Mouse (Mus musculus) spleen, adult 18-20 months (tissue): ENCODE results near the gene Mettl7a2.
A peak's percentile ranks its signal among the peaks of the same experiment; 100 is the strongest.
"Not testable (repeated sequence)": the region's sequence is repeated elsewhere in the genome, so short reads cannot be mapped to it uniquely, and the experiment has no call there.

Experiments used
- DNase-seq, 2 experiments: peaks; one replicate each; pipeline ENCODE4 v3.0.0; 2022; ENCODE audit warnings: mixed read lengths in 2 of 2

The Mettl7a2 gene

DNA sequence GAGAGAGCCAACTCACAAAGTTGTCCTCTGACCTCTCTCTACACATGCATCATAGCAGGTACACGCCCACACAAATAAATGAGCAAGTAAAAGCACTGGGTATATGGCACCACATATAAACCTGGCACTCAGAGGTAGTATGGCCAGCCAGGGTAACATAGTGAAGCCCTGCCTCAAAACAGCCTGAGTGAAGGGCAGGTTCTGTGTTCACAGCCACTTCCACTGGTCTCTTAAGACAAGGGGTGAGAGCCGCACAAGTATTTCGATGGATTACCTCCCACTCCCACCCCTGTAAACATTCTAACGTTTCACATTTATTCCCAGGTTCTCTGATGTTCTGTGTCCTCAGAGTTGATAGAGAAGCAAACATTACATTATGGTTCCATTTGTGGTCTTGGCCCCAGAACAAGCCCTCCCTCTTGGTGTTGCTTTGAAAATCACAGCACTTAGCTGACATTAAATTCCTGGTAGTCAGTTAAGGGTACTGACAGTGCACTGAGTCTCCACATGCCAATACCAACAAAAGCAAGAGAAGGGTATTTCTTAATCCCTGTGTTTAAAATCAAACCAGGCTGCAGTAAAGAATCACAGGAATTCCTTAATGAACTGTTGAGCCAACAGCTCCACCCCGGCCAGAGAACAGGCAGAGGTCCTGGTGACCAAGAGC lies 11.6 kb upstream of the Mettl7a2 start:
- not testable (repeated sequence) for DNase-seq

DNA sequence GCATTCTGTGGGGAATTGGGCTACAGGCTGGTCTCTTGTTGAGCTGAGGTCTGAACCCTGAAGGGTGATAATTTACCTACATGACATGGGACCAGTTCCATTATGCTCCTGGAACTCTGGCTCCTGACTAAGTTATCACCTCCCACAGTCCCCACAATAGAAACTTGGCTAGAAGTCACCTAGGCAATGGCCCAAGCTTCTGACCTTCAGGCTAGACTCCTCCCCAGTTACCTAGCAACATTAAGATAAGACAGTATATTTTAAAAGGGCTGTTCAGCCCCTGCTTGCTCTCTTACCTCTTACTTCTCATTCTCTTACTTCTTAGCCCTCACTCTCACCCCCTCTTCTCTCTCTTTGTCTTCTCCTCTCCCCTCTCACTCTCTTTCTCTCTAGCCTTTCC lies 7.5 kb upstream of the Mettl7a2 start:
- DNase-seq = no peak

DNA sequence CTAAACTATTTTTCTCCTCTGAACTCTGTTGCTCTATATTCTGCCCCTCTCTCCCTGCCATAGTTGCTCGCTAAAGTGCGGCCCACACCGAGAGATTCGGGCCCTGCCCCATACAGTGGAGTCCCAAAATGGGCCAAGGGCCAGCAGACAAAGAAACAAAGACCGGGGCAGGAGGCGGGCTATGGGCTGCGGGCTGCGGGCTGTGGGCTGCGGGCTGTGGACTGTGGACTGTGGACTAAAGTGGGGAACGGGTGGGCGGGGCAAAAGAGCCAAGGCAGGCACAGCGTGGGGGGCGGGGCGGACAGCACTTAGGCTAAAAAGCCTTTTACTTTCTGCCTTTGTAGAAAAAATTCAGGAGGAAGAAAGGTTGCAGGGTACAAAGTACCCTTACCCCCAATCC lies 6.2 kb upstream of the Mettl7a2 start:
- DNase-seq = no peak

DNA sequence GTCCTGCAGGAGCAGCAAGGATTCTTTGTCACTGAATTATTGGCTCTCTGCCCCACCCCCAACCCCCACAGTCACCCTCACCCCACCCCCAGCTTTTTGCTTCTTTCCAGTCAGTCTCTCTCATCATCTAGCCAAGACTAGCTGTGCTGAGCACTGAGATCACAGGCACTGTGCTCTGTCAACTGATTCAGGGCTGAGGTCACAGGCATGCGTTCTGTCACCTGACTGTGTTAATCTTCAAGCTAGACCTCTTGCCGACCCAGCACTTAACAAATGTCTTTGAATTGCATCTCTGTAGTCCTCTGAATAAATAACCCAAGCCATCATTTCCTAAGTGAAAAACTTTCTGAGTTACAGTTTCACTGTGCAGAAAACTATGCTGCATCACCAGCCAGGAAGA lies 3.5 kb upstream of the Mettl7a2 start:
- DNase-seq = no peak

DNA sequence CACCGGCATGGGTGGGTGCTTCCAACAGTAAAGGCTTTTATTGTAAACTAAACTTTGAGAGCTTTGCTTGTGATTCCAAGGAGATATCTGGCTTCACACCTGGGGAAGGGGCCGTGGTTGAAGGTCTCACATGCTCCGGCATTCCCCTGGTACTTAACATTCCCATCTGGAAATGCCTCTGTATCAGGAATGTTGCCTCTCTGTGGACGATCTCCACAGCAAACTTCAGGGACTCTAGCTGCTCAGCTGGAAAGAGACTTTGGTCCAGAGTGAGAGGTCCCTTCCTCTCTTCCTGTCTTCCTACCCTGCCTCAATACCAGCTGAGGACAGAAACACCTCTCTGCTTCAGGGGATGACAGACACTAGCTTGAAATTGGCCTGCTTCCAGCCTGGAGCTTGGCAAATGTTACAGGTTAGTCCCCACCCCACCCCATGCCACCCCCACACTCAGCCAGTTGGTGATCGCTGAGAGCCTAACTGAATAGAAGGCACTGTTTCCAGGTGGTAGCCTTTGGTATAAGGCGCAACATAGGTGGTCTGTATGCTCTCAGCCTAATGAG lies 1.4 kb upstream of the Mettl7a2 start:
- no peak for DNase-seq

DNA sequence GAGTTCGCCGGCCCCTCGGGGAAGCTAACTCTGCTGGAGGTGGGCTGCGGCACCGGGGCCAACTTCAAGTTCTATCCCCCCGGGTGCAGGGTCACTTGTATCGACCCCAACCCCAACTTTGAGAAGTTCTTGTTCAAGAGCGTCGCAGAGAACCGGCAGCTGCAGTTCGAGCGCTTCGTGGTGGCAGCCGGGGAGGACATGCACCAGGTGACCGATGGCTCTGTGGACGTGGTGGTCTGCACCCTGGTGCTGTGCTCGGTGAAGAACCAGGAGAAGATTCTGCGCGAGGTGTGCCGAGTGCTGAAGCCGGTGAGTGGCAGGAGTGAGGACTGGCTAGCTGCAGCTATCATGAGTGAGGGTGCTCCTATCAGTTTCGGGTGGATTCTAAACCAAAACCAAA lies 399 bp downstream of the Mettl7a2 start:
- DNase-seq = not testable (repeated sequence)

DNA sequence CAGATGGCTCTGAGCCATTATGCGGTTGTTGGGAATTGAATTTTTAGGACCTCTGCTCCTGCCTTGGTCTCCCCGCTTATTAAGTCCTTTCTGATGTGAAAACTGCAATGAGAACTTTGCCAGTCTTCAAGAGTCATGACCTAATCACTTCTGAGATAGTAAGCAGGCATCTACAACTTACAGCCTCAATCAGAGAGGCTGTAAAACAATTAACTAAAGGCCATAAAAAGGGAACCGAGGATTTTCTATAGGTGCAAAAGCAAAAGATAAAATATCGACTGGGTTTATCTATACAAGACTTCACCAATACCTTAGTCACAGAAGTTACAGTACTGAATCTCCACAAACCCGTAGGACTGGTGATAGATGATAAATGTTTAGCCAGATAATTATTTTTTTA lies 2.9 kb downstream of the Mettl7a2 start:
- DNase-seq = no peak

DNA sequence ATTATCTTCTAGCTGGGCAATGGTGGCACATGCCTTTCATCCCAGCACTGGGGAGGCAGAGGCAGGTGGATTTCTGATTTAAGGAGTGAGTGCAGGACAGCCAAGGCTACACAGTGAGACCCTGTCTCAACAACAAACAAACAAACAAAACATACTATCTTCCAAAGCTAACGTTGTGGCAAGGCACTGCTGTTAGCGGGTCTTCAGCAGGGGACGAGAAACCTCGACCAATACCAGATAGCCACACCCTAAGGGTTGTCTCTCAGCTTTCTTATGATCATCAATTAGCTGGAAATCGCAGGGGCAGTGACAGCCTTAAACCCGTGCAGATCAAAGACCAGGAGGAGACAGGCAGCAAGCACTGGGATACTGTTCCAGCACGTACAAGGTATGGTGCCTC lies 11.2 kb downstream of the Mettl7a2 start, which contains the start of gene Higd1c:
Gene Higd1c, plus strand, starts transcription at position 301 of the 400 bp plus-strand sequence.
- DNase-seq = no peak

DNA sequence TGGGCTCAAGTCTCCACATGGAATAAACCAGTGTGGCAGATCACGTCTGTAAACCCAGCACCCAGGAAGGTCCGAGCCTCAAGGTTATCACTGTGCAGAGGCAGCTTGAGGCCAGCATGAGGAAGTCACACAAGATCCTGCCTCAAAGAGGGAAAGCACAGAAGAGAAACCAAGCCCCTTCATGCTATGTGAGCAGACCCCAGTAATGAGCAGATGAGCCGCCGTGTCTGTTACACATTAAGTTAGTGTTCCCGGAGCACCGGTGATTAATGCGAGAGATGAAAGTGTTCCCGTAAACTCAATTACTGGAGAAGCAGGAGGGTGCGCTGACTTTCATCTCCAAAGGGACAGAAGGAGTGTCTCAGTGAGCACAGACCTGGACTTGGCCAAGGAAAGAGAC lies 13.0 kb downstream of the Mettl7a2 start:
- not testable (repeated sequence) for DNase-seq

DNA sequence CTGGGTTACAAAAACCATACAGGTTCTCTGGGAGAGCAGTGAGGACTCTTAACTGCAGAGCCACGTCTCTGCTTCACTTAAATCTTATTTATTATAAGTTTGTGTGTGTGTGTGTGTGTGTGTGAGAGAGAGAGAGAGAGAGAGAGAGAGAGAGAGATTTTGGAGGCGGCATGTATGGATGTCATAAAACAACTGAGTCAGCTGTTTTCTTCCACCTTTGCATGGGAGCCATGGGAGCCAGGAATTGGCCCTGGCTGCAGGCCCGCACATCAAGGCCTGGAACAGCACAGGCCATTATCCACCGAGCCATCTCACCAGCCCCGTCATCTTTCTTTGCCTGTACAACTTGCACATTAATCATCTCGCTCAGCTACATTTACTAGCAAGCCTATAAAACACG lies 14.1 kb downstream of the Mettl7a2 start:
- no peak for DNase-seq

DNA sequence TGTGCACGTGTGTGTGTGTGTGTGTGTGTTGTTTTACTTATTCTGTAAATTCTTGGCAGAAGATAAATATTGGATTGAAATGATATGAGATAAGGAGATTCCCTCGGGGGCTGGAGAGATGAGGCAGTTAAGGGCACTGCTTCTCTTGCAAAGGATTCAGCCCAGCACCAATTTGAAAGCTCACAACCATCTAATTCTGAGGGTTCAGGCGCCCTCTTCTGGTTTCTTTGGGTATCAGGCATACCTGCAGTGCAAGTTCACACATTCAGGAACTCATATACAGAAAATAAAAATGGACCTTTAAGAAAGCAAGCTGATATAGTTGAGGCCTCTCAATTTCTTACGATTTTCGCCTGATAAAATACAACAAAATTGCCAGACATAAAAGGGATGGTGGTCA lies 22.1 kb downstream of the Mettl7a2 start:
- peak in 1 of 2 experiments; percentile 26 for DNase-seq

DNA sequence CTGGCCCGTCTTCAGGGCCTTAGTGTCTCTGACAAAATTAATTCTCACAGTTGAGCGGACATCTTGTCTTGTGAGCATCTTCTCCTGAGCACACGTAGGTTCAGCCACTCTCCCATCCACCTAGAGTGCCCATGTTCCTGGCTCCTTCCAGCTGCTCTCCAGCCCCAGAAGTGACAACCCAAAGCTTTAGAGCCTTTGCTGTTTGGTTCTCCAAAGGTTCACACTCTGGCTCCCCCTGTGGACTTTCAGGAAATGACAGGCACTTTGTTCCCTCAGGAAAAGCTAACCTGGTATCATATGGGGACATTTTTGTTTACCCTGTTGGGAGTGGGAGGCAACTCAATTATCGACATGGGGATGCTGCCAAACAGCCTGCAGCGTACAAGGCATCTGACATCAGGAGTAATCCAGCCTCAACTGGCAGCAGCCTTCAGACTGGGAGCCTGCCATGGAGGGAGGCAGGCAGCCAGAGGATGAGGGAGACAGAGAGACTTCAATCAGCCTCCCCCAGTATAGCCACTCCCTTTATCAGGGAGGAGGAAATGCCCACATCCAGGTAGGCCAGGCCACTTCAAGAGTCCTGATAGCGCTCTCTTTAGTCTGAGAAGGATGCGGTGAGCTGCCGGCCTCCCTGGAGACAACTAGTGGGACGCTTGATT lies 25.0 kb downstream of the Mettl7a2 start:
- not testable (repeated sequence) for DNase-seq

DNA sequence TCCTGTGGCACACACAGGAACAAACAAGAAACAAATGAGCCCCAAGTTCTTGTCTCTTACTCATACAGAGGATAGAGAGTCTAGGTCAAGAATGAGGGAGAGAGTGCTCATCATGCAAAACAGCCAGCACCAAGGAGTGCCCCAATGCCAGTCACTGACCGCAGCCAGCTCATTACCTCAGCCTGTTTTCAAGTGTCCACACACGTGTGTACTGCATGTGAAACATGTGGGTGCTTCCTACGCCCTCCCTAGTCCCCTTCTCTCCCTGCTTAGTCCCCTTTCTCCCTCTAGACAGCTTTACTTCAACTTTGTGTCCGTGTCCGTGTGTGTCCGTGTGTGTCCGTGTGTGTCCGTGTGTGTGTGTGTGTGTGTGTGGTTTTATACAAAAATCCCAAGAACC lies 26.7 kb downstream of the Mettl7a2 start:
- DNase-seq = no peak

DNA sequence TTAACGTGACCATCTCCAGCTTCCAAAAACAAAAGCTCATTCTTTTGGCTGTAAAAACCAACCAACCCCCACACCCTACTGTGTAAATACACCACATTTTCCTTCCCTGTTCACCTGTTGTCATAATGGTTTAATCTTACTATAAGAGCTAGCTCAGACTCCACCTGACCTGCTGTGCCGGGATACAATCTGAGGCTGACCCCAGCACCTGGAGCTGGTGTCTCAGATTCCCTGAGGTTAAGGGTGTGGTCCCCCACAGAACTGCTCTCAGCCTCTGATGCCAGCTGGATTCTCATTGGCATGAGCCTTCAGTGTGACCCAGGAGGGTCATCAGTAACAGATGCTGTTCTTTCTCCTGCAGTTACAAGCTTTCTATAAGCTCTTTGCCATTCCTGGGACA lies 27.1 kb downstream of the Mettl7a2 start:
- DNase-seq = no peak

DNA sequence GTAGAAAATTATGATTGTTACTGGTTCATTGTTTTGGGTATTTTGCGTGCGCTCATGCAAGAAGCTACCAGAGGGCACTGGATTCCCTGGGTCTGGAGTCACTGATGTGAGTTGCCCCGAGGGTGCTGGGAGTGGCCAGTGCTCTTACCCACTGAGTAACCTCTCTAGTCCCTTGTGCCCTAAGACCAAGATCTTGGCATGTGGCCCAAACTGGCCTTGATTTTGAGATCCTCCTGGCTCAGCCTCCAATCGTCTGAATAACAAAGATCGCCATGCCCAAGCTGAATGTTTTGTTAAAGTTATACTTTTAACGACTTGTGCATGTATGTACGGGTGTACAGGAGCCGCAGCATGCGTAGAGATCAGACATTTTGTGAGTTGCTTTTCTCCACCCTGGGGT lies 32.7 kb downstream of the Mettl7a2 start:
- no peak for DNase-seq

DNA sequence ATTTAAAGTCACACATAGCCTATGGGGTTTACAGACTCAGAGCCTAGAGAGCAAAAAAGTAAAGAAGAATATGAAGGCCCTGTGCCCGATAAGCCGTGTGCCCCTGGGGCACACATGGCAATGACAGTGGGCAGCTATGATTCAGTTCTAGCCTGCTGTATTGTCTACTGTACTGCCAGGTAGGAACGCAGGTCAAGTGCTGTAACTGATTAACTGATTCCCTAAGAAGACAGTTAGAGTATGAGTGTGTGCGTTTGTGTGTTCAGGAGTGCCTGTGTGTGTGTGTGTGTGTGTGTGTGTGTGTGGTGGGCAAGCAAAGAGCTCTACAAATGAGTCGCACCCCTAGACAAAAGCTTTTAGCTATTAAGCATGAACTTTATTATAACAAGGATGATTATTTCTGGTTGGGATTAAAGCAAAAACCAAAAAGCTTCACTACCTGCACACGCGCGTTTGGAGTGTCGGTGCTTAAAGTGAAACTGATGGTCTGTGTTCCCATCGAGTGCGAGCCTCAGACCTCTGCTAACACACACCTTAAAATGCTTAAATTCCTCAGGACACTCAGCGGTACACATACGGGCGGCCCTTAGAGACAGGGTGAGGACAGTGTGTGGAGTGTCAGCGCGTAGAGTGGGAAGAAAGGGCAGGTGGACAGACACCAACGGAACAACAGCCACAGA lies 34.7 kb downstream of the Mettl7a2 start:
- DNase-seq = no peak

DNA sequence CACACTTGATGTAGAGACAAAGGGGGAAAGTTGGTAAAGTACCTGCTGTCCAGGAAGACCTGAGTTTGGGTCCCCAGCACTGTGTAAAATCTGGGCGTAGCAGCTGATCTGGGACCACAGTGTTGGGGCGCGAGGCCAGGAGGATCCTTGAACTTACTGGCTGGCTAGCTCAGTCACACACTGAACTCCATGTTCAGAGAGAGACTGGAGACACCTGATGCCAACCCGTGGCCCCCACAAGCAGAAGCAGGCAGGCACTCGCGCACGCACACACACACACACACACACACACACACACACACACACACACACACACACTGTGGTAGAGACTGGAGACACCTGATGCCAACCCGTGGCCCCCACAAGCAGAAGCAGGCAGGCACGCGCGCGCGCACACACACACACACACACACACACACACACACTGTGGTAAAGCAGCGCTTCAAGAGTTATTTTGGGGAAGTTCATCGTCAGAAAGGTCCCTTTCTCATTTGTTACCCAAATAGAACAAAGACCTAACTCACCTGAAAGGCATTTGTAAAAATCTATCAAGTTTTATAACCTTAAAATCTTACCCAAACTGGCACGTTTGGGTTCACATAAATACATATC lies 35.3 kb downstream of the Mettl7a2 start:
- no peak for DNase-seq

DNA sequence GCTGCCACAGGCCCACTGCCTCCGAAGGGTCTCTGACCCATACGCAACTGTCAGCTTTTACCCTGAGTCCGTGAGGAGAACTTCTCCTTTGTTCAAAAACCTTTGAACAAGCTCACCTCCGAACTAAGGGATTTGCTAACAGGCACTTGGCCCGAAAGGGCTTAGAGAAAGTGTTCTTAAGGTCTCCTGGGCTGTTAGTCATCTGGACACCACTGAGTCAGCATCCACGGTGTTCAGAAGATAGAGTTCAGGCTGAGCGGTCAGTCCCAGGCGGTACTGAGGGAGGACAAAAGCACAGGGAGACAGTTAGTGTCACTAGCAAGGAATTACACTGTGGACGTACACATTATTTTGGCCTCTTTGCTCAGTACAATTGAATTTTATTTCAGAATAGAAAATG lies 35.9 kb downstream of the Mettl7a2 start:
- no peak for DNase-seq

DNA sequence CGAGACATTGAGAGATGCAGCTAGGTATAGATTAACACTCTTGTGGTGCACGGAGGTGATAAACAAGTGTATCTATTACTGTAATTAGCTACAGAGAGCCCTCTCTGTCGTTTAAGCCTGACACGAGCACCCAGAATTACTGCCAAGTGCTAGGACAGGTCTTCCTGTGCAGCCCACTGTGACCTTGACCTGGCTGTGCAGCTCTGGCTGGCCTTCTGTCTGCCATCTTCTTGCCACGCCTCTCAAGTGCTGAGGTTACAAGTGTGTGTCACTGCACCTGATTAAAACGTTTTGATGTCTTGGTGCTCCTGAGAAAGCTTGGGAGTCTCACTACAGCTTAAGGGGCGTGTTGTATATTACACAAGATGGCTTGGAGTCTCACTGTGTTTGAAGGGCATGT lies 38.1 kb downstream of the Mettl7a2 start:
- no peak for DNase-seq

DNA sequence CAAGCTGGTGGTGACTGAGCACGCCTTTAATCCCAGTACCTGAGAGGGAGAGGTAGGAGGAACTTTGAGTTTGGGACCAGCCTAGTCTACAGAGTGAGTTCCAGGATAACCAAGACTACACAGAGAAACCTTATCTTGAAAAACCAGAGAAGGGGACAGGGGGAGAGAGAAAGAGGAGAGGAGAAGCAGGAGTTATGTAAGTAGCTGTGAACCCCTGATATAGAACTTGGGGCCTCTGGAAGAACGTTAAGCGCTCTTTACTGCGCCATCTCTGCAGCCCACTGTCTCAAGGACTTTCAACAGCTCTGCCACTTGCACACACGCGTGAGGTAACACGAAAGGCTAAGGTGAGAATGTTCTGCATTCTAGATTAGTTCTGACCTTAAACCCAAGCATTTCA lies 38.6 kb downstream of the Mettl7a2 start:
- DNase-seq = no peak

DNA sequence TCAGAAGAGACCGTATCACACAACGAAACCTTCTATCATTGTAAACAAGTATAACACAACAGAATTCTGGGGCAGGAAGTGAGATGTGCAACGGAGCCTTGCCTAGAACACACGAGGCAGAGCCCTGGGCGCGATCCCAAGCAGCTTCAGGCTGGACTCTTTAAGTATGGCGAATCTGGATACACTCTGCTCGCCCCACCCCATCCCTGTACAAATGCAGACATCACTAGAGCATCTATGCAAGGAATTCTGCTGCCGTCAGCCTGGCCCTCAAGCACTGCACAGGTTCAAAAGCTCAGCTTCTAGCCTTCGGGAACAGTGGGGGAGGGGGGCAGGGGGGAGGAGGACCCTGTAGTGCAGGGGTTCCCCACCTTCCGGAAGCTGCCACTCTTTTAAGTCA lies 40.0 kb downstream of the Mettl7a2 start:
- DNase-seq = no peak

DNA sequence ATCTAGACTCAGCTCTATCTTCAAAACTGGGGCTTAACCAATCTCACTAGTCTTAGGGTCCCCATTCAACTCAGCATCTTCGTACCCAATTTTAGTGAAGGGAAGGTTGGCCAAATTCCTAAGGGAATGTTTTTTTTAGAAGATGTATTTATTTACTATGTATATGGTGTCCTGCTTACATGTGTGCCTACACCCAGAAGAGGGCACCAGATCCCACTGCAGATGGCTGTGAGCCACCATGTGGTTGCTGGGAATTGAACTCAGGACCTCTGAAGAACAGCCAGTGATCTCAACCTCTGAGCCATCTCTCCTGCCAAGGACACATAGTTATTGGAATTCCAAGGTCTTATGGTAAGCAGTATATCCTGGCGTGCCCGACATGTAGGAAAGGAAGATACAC lies 42.6 kb downstream of the Mettl7a2 start:
- no peak for DNase-seq

DNA sequence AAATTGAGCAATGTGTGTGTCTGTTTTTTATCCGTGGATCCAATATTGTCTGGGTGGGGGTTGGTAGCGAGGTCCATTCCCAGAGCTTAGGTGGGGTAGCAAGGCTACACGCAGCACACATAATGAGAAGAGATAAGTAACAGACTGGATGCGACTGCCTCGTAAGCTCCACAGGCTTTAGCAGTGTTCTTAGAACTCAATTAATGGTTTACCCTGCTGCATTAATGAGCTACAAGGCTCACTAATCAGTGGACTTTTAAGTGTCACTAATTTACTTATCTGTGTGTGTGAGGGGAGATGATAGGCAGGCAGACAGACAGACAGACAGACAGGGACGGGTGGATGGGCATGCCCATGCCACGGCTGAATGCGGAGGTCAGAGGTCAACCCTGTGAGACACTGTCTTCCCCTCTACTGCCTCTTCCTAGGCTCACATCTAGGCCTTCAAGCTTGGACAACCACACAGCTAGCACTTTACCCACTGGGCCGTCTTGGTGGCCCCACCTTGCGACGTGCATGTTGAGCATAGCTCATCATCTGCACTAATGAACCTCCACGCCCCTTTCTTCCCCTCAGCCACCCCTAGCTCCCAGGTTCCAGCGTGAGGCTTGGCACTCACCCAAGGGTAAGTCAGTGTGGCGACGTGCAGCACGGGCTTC lies 47.7 kb downstream of the Mettl7a2 start:
- no peak for DNase-seq
